29 mouse cellular contexts compared by ENCODE assay signal in genomic region chr19:60665842-60666241, GRCm38 (mm10).
A peak's percentile ranks its signal among the peaks of the same experiment; 100 is the strongest.
DNase-seq lines count a peak whose midpoint lies in the region; ATAC-seq and TF ChIP-seq lines count a peak whose summit lies in the region.
"Had no signal": no experiment of that assay in that cellular context is flagged by ENCODE, and none has a peak within 500 bp of the region (broad histone marks: within the 10 kb centered on the region; RNA-seq: fewer than 3 reads in every experiment).

No protein-coding gene starts in this region.

- no peaks in the 10 kb centered on the region for H3K36me3 ChIP-seq in CH12.LX (replicated peaks in 1 of 2; ENCODE audit: control insufficient read depth in 1 of 2, insufficient read depth in 1 of 2, low read length in 1 of 2)
- no peaks in the 10 kb centered on the region for H3K36me3 ChIP-seq in splenic B cell, adult 2 months (ENCODE audit: control insufficient read depth, insufficient read depth, low read length, poor library complexity, severe bottlenecking)
- no peaks in the 10 kb centered on the region for H3K36me3 ChIP-seq in intestine, postnatal 0 days (ENCODE audit: control insufficient read depth, insufficient read depth)
- H3K36me3 ChIP-seq: forebrain, embryonic 10.5 days; heart, embryonic 15.5 days; limb, embryonic 13.5 days; liver, embryonic 13.5 days; lung, embryonic 15.5 days; midbrain, embryonic 13.5 days had no signal

- peaks cover 11 to 38% of the 10 kb centered on the region in 2 experiments for H3K4me1 ChIP-seq in CH12.LX (ENCODE audit: control insufficient read depth in 1 of 2, insufficient read depth in 2 of 2)
- H3K4me1 ChIP-seq in intestine, postnatal 0 days (replicated peaks; ENCODE audit: control insufficient read depth, insufficient read depth, low read length): no peaks in the 10 kb centered on the region
- H3K4me1 ChIP-seq: forebrain, embryonic 10.5 days; heart, embryonic 15.5 days; limb, embryonic 13.5 days; liver, embryonic 13.5 days; lung, embryonic 15.5 days; megakaryocyte, embryonic 14.5 days; midbrain, embryonic 13.5 days had no signal

- in situ Hi-C loops in CH12.LX (cut with MboI; ENCODE audit: low pct_ligation_motif_present, low pct_unique_long_range_greater_than_20kb, low sequenced_read_pairs): no loop called here

- WGBS in intestine, postnatal 0 days: 69% methylated on average over 7 of the region's 7 CpGs

- H3K4me3 ChIP-seq in CH12.LX (replicated peaks in 1 of 3; ENCODE audit: low read depth in 2 of 3, low read length in 2 of 3, poor library complexity in 1 of 3): no peak overlapping the region
- H3K4me3 ChIP-seq in intestine, postnatal 0 days (ENCODE audit: low read depth, low read length): no peak overlapping the region
- H3K4me3 ChIP-seq: forebrain, embryonic 10.5 days; heart, embryonic 15.5 days; limb, embryonic 13.5 days; liver, embryonic 13.5 days; lung, embryonic 15.5 days; megakaryocyte, embryonic 14.5 days; midbrain, embryonic 13.5 days had no signal

- H3K9me3 ChIP-seq in CH12.LX (replicated peaks; ENCODE audit: low read length): no peaks in the 10 kb centered on the region
- H3K9me3 ChIP-seq in intestine, postnatal 0 days (ENCODE audit: control insufficient read depth): no peaks in the 10 kb centered on the region
- H3K9me3 ChIP-seq: forebrain, embryonic 10.5 days; heart, embryonic 15.5 days; limb, embryonic 13.5 days; liver, embryonic 13.5 days; lung, embryonic 15.5 days; megakaryocyte, embryonic 14.5 days; midbrain, embryonic 13.5 days had no signal

- peak; percentile 8 for DNase-seq in lung, postnatal 25 days (ENCODE audit: low spot score)
- DNase-seq in lung, postnatal 4 days: no peak
- peak; percentile 68 for DNase-seq in CH12.LX (ENCODE audit: extremely low read depth)
- peak; percentile 78 for DNase-seq in splenic B cell, adult 2 months (ENCODE audit: low read depth, low spot score)
- no peak for DNase-seq in adrenal gland, adult 18-20 months (ENCODE audit: low spot score in 2 of 2)
- DNase-seq: adrenal gland, postnatal 36 days; cerebellum, adult 11 months; cerebellum, postnatal 10 days; gastrocnemius, postnatal 25 days; heart, postnatal 4 days; kidney, adult 9 months; kidney, postnatal 14 days; layer of hippocampus, postnatal 36 days; liver, embryonic 13.5 days; right cerebral cortex, postnatal 14 days; spleen, adult 18-20 months; thymus, adult 18-20 months; thymus, postnatal 36 days had no signal

- no peak overlapping the region for H3K27ac ChIP-seq in CH12.LX (ENCODE audit: insufficient read depth, low read depth)
- H3K27ac ChIP-seq in intestine, postnatal 0 days (ENCODE audit: low read depth, low read length): no peak overlapping the region
- H3K27ac ChIP-seq: forebrain, embryonic 10.5 days; heart, embryonic 15.5 days; hindbrain, embryonic 14.5 days; limb, embryonic 13.5 days; liver, embryonic 13.5 days; lung, embryonic 15.5 days; midbrain, embryonic 13.5 days had no signal

- H3K27me3 ChIP-seq in CH12.LX (replicated peaks): no peaks in the 10 kb centered on the region
- H3K27me3 ChIP-seq in splenic B cell, adult 2 months (ENCODE audit: control insufficient read depth, insufficient read depth, low read length, poor library complexity, severe bottlenecking): no peaks in the 10 kb centered on the region; the same call in 1 of the 2 replicates
- H3K27me3 ChIP-seq in intestine, postnatal 0 days (replicated peaks; ENCODE audit: control insufficient read depth, insufficient read depth, low read length): no peaks in the 10 kb centered on the region
- H3K27me3 ChIP-seq: heart, embryonic 15.5 days; limb, embryonic 13.5 days; liver, embryonic 13.5 days; lung, embryonic 15.5 days; megakaryocyte, embryonic 14.5 days; midbrain, embryonic 13.5 days had no signal

- TF ChIP-seq EP300 in CH12.LX (IDR thresholded peaks at IDR 0.05; ENCODE audit: low read length): peak; percentile 81

- no peak for TF ChIP-seq RAD21 in CH12.LX (IDR thresholded peaks at IDR 0.05; ENCODE audit: low read depth, low read length)

- no peak for TF ChIP-seq POLR2A in CH12.LX (IDR thresholded peaks at IDR 0.05; ENCODE audit: low read depth, low read length)

- no peaks in the 10 kb centered on the region for H3K79me2 ChIP-seq in CH12.LX (replicated peaks; ENCODE audit: control insufficient read depth, extremely low read depth, insufficient read depth, poor library complexity, severe bottlenecking)

- dilution Hi-C loops in CH12.LX (cut with MboI; ENCODE audit: extremely low pct_ligation_motif_present, extremely low pct_unique_long_range_greater_than_20kb, low sequenced_read_pairs): no loop called here

- no peak for TF ChIP-seq CTCF in CH12.LX (conservative IDR thresholded peaks at IDR 0.05 in 1 of 2, IDR thresholded peaks at IDR 0.05 in 1 of 2; ENCODE audit: low read depth in 2 of 2, low read length in 2 of 2)
- TF ChIP-seq CTCF in intestine, postnatal 0 days (IDR thresholded peaks at IDR 0.05; ENCODE audit: low read depth): no peak

- H3K9ac ChIP-seq in CH12.LX (ENCODE audit: insufficient read depth, low read depth): 0 out of 2 replicates have a peak overlapping the region, but pooled peaks have one; percentile 19
- H3K9ac ChIP-seq in intestine, postnatal 0 days (ENCODE audit: low read depth, low read length): no peak overlapping the region
- H3K9ac ChIP-seq: heart, embryonic 15.5 days; hindbrain, embryonic 14.5 days; limb, embryonic 13.5 days; liver, embryonic 13.5 days; lung, embryonic 15.5 days; midbrain, embryonic 13.5 days had no signal

- peak; percentile 81 for ATAC-seq in granulocyte monocyte progenitor cell, adult 5-6 weeks (replicated peaks; ENCODE audit: poor library complexity, severe bottlenecking)
- no peak for ATAC-seq in intestine, postnatal 0 days
- ATAC-seq: forebrain, embryonic 16.5 days; inflammation-experienced regulatory T-cells, adult 6 months; midbrain, embryonic 13.5 days had no signal

- peak overlapping the region; percentile 26 for H3K4me2 ChIP-seq in CH12.LX (ENCODE audit: insufficient read depth, low read depth, poor library complexity, severe bottlenecking)
- H3K4me2 ChIP-seq in intestine, postnatal 0 days (replicated peaks; ENCODE audit: low read depth): no peak overlapping the region
- H3K4me2 ChIP-seq: heart, embryonic 15.5 days; hindbrain, embryonic 14.5 days; limb, embryonic 13.5 days; liver, embryonic 13.5 days; lung, embryonic 15.5 days; midbrain, embryonic 13.5 days had no signal

TF ChIP-seq in CH12.LX, 34 proteins besides CTCF, POLR2A, EP300 and RAD21:
- TF ChIP-seq ZC3H11A (IDR thresholded peaks at IDR 0.05; ENCODE audit: low read depth, low read length) (no peak), MEF2A (IDR thresholded peaks at IDR 0.05; ENCODE audit: borderline replicate concordance, low read depth, low read length) (no peak; the same call in 1 of the 2 replicates), E2F4 (IDR thresholded peaks at IDR 0.05; ENCODE audit: insufficient replicate concordance, low read depth, low read length) (no peak), USF1 (IDR thresholded peaks at IDR 0.05; ENCODE audit: low read depth, low read length) (no peak), MAZ (IDR thresholded peaks at IDR 0.05; ENCODE audit: low read depth, low read length) (no peak), TCF12 (IDR thresholded peaks at IDR 0.05; ENCODE audit: low read depth, low read length) (no peak), CHD1 (IDR thresholded peaks at IDR 0.05; ENCODE audit: low read depth, low read length) (no peak), USF2 (conservative IDR thresholded peaks at IDR 0.05; ENCODE audit: low read depth, low read length) (no peak), MAFK (IDR thresholded peaks at IDR 0.05; ENCODE audit: insufficient replicate concordance, low read length) (0 out of 2 replicates have a peak, but pooled peaks have one; percentile 50), ELF1 (IDR thresholded peaks at IDR 0.05; ENCODE audit: low read depth, low read length) (0 out of 2 replicates have a peak, but pooled peaks have one; percentile 21), IRF4 (IDR thresholded peaks at IDR 0.05; ENCODE audit: low read depth, low read length) (peak; percentile 81), ZMIZ1 (IDR thresholded peaks at IDR 0.05; ENCODE audit: low read depth, low read length) (no peak), TBP (conservative IDR thresholded peaks at IDR 0.05; ENCODE audit: low read depth, low read length) (0 out of 2 replicates have a peak, but pooled peaks have one; percentile 19), GABPA (IDR thresholded peaks at IDR 0.05; ENCODE audit: insufficient replicate concordance, low read depth, low read length) (no peak), NELFE (IDR thresholded peaks at IDR 0.05; ENCODE audit: low read depth, low read length) (no peak), RCOR1 (conservative IDR thresholded peaks at IDR 0.05; ENCODE audit: low read depth, low read length) (no peak), CHD2 (IDR thresholded peaks at IDR 0.05; ENCODE audit: low read length) (peak; percentile 75; the same call in 1 of the 2 replicates), JUN (IDR thresholded peaks at IDR 0.05; ENCODE audit: insufficient read depth, low read depth, low read length) (no peak), ETS1 (conservative IDR thresholded peaks at IDR 0.05; ENCODE audit: low read depth, low read length) (peak; percentile 34; the same call in 1 of the 2 replicates), BHLHE40 (IDR thresholded peaks at IDR 0.05; ENCODE audit: low read depth, low read length) (peak; percentile 39; the same call in 1 of the 2 replicates), UBTF (IDR thresholded peaks at IDR 0.05; ENCODE audit: low read depth, low read length) (no peak), NRF1 (IDR thresholded peaks at IDR 0.05; ENCODE audit: low read depth, low read length) (no peak), ZKSCAN1 (IDR thresholded peaks at IDR 0.05; ENCODE audit: borderline replicate concordance, low read depth, low read length) (no peak), SIN3A (IDR thresholded peaks at IDR 0.05; ENCODE audit: low read length) (no peak), ZNF384 (IDR thresholded peaks at IDR 0.05; ENCODE audit: low read depth, low read length) (no peak)

Comparison
In these comparisons a context has a peak if more than half of its experiments do, and no peak if none do; other contexts are left out.
1. DNase-seq: peak in lung, postnatal 25 days (single experiment), CH12.LX (single experiment) and splenic B cell, adult 2 months (single experiment); none in lung, postnatal 4 days (0 of 2) and adrenal gland, adult 18-20 months (0 of 2).